Mouse (Mus musculus) cerebellum, postnatal 25 days (tissue): ENCODE measurements at regions not wholly inside any gene's neighbourhood (a gene's known extent, or its start where the extent isn't known, plus 50 kb on each side); places are given as distances from the start of the nearest gene placed in this dataset.
"Not testable (repeated sequence)": the region's sequence is repeated elsewhere in the genome, so short reads cannot be mapped to it uniquely, and the experiment has no call there.

Experiments used
- DNase-seq, 2 experiments: peaks; one replicate each; pipeline ENCODE4 v3.0.0; 2021; ENCODE audit warnings: mixed read lengths in 2 of 2

DNA sequence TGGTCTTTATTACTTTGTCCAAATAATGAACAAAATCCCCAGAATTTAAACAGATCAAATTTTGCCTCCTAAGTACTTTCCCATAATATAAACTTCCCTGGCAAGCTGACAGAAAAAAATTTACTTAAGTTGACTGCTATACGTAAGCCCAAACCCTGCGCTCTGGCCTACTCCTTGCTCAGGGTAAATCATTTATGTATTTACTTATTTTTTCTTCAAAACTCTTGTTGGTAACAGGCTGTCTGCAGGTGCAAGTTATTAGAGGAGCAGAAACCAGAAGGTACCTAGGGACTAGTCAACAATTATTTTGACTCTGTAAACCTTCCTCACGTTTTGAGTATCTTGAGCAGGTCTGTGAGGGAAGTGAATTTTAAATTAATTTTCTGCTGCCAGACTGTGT, 2615.7 kb downstream of the Poteg start:
- no peak for DNase-seq

DNA sequence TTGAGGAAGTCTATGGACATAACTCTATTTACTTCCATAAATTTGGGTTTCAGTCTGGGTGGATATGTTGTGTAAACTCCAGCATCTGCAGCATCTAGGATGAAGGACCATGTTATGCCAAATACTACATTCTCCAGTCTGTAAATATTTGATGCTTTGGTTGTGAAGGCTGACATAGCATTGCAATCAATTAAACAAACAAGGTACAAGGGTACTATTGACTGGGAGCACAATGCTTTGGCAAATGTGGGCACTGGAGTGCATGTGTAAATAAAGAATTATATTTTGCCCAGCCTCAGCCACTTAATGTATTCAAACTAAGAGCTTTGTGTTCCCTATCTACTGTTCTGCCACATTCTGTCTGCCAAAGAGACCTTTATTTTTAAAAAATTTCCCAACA, 2630.3 kb downstream of the Poteg start:
- DNase-seq = no peak

DNA sequence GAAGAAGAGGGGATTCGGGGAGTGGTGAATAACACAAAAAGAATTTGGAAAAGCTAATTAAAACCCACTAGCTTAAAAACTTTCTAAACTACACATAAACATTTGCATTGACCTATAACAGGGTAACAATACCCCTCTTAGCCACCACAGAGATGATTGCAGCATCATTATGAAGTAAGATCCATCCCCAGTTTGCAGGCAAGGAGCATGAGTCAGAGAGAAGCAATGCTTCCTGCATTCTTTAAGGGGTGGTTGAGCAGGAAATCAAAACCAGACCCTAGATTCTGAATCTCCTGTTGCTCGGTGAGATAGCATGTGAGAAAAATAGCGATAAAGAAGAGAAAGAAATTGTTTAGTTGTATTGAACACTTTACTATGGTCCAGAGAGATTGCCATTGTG, 2680.3 kb downstream of the Poteg start:
- no peak for DNase-seq

DNA sequence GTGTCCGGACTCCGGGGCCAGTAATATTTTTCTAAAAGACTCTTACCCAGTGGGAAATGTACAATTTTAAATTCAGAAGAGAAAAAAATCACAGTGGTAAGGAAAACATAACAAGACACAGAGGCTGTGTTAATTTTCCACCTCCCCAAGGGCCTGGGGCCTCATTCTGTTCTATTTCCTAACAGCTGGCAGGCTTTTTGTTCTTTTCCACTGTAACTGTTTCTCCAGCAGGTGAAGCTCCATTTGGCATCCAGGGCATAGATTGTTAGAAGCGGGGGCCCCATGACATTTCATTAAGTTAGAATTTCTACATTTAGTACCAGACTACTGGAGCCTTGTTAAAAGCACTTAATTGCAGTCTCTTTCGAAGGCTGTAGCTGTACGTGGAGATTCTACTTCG, 2687.5 kb downstream of the Poteg start:
- DNase-seq = no peak

DNA sequence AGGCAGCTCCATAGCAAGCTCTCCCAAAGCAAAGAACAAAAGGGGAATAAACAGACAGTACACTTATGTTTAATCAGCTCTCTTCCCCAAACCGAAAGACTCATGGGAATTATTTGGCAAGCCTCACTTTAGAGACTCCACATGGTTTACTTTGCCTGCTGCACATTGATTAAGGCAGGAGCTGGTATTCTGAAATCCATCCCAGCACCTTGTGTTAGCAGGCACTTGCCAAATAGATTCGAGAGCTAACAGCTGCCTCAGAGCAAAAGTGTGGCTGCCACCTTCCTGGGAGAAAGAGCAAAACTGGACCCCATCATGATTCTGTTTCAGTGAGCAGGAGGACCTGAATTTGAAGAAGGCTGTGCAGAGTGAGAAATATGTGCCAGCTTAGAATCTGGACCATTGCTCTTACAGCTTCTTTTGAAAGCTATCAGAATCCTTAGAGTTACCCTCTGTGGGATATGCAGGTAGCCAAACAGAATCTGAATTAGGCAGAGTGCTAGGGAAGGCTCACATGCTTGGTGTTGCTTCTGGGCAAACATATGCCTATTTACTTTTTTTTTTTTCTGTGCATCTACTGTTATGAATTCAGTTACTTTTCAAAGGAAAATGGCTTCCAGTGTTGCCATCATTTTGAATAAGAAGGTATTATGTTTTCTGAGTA, 2703.8 kb downstream of the Poteg start:
- no peak for DNase-seq

DNA sequence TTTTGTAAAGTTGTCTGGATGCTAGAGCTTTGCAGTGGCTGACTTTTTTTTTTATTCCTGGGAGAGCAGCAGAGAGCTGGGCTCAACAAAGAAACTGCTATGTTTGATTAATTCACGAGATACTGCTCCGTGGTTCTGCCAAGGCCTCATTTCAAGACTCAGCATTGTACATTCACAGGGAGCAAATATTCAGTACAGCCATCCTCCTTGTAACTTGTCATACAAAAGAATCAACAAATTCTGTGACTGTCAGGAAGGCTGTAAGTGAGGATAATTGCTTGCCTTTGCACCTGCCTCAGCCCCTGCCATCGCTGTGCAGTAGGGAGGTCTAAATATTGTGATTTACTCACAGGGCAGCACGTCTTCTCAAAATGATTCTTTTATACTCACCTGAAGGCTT, 2705.5 kb downstream of the Poteg start:
- no peak for DNase-seq

DNA sequence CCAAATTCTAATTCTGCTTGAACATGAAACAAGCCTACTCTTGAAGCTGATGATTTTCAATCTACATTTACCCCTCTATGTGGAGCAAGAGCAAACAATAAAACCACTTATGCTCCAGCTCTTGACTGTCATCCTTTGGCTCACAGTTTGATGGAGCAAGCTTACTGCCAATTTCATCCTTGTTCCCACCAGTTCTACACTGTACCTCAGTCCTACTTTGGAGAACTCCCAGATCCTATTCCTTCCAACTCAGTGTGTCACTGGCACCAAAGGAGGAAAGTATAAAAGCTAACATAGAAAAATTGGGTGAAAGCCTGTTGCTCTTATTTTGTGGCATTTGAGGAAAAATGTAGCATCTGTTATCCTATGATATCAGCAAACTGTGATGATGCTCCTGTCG, 2724.4 kb downstream of the Poteg start:
- no peak for DNase-seq

DNA sequence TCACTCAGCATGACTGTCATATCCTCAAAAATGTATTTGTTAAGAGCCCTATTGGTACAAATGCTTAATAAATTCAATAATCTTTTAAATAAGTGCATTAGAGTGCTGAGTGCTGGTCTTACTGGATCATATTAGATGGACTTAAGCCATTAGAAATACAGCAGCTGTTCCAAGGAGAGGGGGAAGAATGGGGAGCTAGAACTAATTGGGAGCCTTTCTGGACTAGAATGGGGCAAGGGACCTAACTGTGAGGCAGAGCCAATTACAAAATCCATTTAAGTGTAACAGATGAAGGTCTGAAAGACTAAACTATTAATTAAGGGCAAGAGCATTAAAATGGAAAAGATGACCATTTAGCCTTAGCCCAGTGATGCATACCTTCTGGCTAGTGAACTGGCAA, 2755.3 kb downstream of the Poteg start:
- not testable (repeated sequence) for DNase-seq

DNA sequence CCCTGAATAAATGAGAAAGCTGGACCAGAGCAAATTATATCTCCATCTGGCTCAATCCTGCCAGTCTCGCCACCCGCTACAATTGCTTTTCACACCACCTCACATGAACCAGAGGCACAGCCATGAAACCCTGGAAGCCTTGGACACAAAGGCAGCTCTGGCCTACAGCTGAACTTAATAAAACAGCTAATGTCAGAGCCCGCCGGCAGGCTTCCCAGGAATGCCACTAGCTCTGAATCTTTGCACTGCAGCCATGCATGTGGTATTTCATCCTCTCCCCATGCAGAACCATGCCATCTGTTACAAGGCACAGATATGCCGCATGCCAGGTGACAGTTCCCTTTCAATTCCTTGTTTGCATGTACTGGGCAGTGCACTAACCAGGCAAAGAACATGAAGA, 2779.9 kb downstream of the Poteg start:
- peak; percentile 73 to 77 for DNase-seq

DNA sequence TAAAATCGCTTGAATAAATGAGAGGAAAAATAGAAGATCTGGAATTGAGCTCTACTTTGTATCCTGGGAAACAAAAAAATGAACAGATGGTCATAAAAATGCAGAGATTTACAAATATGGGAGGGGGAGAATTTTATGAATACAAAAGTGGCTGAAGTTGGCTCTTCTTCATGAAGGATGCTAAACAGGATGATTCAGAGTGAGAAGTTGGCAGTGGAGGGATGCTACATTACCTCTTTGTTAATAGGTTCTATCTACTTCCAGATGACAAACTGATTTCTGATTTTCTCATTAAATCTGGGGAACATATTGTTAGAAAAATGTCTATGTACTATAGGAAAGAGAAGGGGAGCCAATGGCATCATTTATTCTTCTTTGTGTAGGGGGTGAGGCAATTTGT, 2785.8 kb downstream of the Poteg start:
- DNase-seq = no peak

DNA sequence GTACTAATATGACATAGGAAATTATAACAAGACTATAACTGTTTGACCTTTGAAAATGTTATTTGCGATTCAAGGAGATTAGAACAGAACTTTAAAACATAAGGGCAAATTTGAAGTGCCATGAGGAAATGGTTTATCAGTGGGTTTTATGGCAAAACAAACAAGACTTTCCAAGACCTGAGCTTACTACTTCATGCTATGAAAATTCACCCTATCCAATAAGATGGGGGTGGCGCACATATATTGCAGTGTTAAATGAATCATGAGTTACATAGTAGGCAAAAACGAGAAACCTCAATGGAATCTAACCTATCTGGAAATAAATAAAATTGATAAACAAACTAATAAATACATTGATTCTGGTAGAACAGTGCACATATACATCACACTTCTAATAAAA, 2804.3 kb downstream of the Poteg start:
- no peak for DNase-seq

DNA sequence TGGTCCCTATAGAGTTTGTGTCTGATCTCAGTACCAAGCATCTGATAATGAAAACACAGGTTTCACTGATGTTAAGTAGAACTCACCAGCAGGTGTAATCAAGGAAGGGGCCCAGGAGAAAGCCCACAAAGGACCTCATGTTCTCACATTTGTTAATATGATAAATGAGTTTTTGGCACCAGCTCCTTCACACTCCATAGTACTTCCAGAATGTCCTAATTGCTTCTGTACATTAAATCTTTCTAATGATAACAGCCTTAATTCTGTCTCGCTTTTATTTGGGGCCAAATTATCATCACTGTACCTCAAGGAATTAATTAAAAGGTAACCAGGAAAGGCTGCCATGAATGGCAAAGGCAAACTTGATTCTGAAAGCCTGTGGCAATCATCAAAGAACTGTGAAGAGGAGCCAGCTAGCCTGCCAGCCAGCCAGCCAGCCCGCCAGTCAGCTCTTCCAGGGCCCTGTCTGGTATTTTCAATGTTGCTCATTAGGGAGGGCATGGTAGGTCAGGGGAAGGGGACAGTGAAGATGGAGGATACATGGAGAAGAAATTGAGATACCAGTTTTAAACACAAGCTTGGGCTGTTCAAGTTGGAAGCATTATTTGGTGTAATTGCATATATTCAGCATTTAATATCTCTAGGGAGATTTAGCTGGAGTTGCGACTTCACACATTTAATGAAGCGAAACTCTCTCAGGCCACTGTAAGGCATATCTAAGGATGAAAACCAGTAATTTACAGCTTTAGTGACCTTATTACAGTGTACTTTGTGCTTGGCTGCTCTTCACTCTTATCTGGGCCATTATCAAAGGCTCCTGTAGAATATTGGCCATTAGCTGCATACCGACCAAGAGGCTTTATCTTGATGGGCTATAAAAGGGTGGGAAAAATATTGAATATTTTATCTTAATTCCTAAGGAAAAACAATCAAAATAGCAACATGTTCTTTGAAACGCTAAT, 2822.8 kb downstream of the Poteg start:
- DNase-seq = no peak

DNA sequence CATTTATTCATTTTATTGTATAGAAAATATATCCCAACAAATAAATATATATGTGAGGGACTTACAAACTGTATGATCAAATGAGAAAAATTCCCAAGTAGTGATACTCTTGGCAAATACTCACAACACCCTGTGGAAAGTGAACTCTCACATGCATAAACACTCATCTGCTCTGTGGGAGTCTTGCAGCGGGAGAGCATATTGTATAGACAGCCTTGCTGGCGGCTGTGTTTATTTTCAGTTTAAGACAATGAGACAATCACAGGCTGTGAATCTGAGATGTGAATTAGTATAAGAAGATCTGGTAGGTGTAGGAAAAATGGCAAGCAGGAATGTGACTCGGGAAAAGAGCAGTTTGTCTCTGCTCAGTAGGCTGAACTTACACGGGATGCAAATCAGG, 2841.7 kb downstream of the Poteg start:
- DNase-seq = no peak

DNA sequence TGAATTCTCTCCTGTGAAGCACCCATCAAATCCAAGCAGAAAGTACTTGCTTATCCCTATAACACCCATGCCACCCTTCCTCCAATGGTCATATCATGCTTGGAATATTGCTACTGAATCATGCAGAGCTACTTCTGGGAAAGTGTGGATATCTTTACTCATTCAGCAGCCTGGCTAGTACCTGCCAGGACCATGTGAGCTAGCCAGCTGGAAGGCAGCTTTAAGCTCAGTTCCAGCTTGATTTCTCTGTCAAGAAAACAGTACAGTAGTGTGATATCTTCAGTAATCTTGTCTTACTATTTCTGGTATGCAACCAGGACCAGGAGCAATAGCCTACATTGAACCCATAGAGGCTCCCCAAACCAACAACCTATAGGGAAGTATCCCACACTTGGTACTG, 2883.7 kb downstream of the Poteg start:
- DNase-seq = peak in 1 of 2 experiments; percentile 1

DNA sequence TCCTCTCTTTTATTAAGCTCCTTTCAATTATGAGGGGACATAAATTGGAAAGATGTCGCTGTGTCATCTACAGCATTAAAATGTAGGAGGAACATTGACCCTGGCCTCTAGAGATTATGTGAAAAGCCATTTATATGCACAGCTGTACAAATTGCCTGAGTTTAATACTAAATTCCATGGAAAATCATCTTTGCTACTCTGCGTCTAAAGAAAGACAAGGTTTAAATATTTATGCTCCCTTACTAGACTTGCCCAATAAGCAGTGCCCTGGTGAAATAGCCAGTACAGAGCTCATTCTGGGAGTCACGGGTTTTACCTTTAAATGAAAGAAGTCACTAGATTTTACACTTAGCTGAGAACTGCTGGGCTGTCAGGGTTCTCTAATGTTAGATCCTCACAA, 2885.9 kb downstream of the Poteg start:
- no peak for DNase-seq

DNA sequence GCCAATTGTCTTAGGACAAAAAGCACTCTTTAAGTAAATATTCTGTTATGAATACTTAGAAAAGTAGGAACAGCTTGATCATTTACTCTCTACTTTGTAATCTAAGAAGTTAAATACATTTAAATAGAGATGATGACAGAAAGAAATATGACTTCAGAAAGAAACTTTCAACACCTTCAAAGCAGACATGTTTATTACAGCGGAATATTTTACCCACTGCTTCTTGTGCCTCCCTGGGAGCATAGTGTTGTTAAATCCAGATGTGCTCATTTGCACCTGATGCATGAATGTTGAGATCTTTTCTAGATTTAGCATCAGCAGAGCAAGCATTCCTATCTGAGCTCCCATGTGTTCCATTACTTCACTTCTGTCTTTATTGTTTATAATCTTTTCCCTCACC, 2912.0 kb downstream of the Poteg start:
- no peak for DNase-seq

DNA sequence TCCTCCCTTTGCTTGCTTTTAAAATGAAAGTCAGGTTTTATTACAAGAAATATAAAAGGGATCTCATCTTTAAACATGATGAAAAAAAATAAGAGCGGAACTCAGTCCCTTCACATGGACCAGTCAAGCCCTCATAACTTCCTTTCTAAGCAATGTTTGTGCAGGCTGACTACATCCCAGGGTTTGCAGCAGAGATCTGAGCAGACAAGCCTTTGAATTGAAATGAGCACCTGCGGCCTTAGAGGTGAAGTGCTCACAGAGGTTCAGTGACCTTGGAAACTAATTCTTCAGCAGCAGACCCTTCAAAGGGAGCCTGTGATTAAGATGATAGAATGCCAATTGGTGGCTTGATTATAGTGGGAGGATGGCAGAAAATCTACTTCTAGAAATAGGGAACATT, 2918.3 kb downstream of the Poteg start:
- no peak for DNase-seq

DNA sequence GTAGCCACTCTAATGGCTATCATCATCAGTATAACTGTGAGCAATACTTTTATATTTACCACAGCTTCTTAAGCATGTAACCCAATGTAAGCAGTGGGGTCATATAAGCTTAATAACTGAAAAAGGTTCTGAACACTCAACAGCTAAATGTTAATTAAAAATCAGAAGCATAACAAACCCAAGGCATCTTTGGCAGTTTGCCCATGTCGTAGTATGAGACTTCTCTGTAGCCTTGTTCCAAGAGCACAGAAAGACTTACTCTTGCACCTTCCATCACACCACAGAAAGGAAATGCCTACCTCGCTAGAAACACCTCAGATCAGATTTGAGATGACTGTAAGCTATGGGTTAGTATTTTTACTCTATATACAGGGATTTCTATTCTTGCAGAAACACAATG, 2944.5 kb downstream of the Poteg start:
- DNase-seq = peak in 1 of 2 experiments; percentile 5

DNA sequence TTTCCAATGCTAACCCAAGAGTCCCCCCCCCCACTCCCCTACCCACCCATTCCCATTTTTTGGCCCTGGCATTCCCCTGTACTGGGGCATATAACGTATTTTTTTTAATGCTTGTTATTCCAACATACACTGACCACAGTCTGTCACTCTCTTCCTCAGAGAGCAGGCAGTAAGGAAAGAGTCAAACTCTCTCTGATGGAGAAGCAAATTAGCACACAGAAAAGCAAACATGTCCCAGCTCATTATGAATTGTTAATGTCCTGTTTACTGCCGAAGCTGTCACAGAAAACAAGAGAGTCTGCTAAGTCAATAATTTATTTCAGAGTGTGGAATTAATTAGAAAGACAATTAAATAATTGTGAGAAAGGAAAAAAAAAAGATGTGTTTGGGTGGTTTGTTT, 2989.1 kb upstream of the 5930422O12Rik start:
- no peak for DNase-seq

DNA sequence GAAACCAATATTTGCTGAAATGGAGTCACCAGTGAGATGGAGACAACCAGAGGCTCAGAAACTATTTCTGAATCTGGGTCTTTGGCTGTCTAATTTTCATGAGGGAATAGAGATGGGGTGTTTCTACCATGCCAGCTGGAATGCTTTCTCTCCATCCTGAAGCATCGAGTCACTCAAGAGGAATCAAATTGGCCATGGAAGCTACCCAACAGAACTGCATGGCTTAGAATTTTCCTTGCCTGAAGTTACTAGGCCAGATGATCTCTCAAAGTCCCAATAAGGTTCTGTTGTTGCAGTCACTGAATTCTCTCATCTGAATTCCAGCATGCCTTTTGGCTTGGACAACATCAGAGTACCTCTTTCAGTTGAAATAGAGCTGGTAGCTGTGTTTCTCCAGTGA, 2986.7 kb upstream of the 5930422O12Rik start:
- DNase-seq = peak; percentile 16 to 23

DNA sequence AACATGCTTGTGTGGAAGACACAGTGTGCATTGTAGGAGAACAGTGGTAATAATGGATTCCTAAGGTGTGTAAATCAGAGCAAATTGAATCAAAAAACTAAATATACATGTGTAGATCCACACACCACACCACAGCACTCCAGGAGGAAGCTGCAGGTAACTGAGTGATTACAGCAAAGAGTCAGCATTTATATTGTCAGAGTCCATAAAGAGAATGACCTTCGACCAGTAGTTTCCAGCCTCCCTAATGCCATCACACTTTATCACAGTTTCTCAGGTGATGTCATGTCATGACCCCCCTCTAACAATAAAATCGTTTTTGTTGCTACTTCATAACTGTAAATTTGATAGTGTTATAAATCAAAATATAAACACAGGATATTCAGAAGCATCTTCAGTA, 2984.6 kb upstream of the 5930422O12Rik start:
- DNase-seq = no peak

DNA sequence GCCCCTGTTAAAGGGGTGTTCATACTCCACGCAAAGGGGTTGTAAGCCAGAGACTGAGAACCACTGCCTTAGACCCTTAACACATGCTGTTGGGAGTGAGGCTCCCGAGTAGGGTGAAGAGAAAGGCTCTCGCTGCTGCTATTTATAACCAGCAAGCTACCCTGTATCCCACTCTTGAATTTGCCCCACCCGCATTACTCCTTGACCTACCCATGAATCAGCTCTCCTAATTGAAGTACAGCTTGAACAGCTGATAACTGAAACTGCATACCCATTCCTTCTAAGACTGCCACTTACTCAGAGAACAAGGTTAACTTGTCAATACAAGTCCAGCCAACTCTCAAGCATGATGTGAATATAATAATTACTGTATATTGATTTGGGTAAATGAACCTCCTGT, 2984.2 kb upstream of the 5930422O12Rik start:
- no peak for DNase-seq

DNA sequence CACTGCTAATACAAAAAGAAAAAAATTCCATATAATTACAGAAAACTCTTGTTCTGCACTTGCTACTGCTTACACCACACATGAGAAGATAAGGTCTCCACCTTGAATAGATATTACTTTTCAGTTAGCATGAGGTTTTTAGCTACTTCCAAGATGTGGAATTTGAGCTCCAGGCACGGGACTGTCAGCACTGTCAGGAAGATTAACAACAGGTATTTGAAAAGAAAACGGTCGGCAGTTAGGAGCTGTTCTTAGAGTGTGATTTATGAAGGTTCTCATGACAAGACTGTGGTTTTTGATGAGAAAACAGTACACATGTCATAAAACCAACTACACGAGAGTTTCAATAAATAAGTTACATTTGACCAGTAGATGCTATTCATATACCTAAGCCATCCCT, 2970.4 kb upstream of the 5930422O12Rik start:
- DNase-seq = no peak

DNA sequence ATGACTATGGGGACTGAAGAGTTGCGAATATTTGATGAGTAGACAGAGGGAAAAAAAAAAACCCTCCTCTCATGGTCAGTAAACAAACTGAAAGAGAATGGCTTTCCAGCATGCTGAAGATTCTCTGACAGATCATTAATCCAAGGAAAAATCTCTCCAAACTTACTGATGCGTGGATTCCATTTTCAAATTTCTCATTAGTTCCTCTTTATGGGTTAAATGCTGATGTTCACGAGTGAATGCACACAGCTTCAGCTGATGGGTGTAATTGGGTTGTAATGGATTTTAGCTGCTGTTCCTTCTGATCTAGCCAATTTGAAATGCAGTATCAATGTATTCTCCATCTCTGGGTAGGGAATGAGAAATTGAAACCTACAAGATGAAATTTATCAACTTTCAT, 2945.6 kb upstream of the 5930422O12Rik start:
- no peak for DNase-seq
